Mouse (Mus musculus) adrenal gland, adult 2 months (tissue): ENCODE results near the gene Vasp. TPM values are rescaled to one million over a fixed set of nuclear protein-coding genes. Genes with fewer than 3 reads are reported as not detected.
A peak's percentile ranks its signal among the peaks of the same experiment; 100 is the strongest.

Source experiments
- DNase-seq: peaks from one replicate; pipeline ENCODE4 v3.0.0; 2021
- long read RNA-seq: library from polyadenylated mRNA; stranded (forward); transcript quantifications from one replicate; pipeline ENCODE4 v2.0.0, GENCODE M21; 2021
- polyA plus RNA-seq: library from polyadenylated mRNA; depleted of rRNA; stranded (reverse); fragments of >200 nt; gene quantifications from 2 replicates; pipeline ENCODE4 v1.2.3, GENCODE M21; 2012; rRNA removed
- total RNA-seq, 2 experiments: library from RNA; stranded (reverse); gene quantifications; 2 replicates each; pipeline ENCODE4 v1.2.3; 2021

Vasp gene
- 10 to 100 TPM; 45.8 to 55.8 TPM for total RNA-seq
- 136 and 143 TPM in 2 replicates for polyA plus RNA-seq
- long read RNA-seq, transcript Vasp-201 (13 exons, 2,215 nt) = major isoform, 30 of 39 reads
- long read RNA-seq, partial matches to known transcripts = 3 of 39 reads
- long read RNA-seq, other reads (novel, unspliced or antisense) = 6 of 39 reads

- DNase-seq = peak; percentile 92
Observed at GRCm38 (mm10) chr7:19271238-19272172, at the start of gene Vasp. TSS of gene Vasp (minus strand) at chr7:19271817.

GRCm38 (mm10) chr7:19320637-19321036 lies 49.0 kb upstream of the Vasp start:
- no peak for DNase-seq

GRCm38 (mm10) chr7:19319906-19320305 lies 48.3 kb upstream of the Vasp start:
- peak; percentile 97 for DNase-seq

- no peak for DNase-seq
Observed at GRCm38 (mm10) chr7:19319458-19319857, 47.8 kb upstream of the Vasp start.

- DNase-seq = no peak
Observed at GRCm38 (mm10) chr7:19318676-19319075, 47.1 kb upstream of the Vasp start.

GRCm38 (mm10) chr7:19318201-19318600 lies 46.6 kb upstream of the Vasp start:
- no peak for DNase-seq

- peak; percentile 72 for DNase-seq
Observed at GRCm38 (mm10) chr7:19316451-19317161, 45.0 kb upstream of the Vasp start.

GRCm38 (mm10) chr7:19314033-19314432 lies 42.4 kb upstream of the Vasp start:
- DNase-seq = no peak

GRCm38 (mm10) chr7:19311991-19312390 lies 40.4 kb upstream of the Vasp start:
- no peak for DNase-seq

- DNase-seq = peak; percentile 95
Observed at GRCm38 (mm10) chr7:19309884-19310641, 38.4 kb upstream of the Vasp start, which contains the start of gene Fosb. TSS of gene Fosb (minus strand) at chr7:19310051.

- peak; percentile 39 for DNase-seq
Observed at GRCm38 (mm10) chr7:19309278-19309883, 37.8 kb upstream of the Vasp start.

- peak; percentile 99 for DNase-seq
Observed at GRCm38 (mm10) chr7:19308454-19309277, 37.0 kb upstream of the Vasp start.

GRCm38 (mm10) chr7:19307739-19308453 lies 36.3 kb upstream of the Vasp start:
- DNase-seq = peak; percentile 86

GRCm38 (mm10) chr7:19306819-19307738 lies 35.5 kb upstream of the Vasp start:
- DNase-seq = no peak

GRCm38 (mm10) chr7:19305796-19306765 lies 34.5 kb upstream of the Vasp start:
- no peak for DNase-seq

- DNase-seq = no peak
Observed at GRCm38 (mm10) chr7:19305413-19305735, 33.8 kb upstream of the Vasp start.
